Mouse (Mus musculus) forebrain, embryonic 10.5 days (tissue): ENCODE measurements around the gene Smg8. TPM values are rescaled to one million over a fixed set of nuclear protein-coding genes. Genes with fewer than 3 reads are reported as not detected.

Source experiments
- DNase-seq: peaks from one replicate; pipeline ENCODE4 v3.0.0-alpha.2; 2017; ENCODE audit warnings: low spot score; ENCODE audit errors: extremely low spot score
- H3K27ac ChIP-seq: fragments of 300-500 bp; sonication (generic); 2 replicates; pipeline ENCODE4 v1.5.1; 2016; ENCODE audit warnings: mild to moderate bottlenecking
- H3K27me3 ChIP-seq: fragments of 300-500 bp; sonication (generic); 2 replicates; pipeline ENCODE4 v1.6.1; 2016; ENCODE audit warnings: mild to moderate bottlenecking; ENCODE audit not compliant: poor library complexity, severe bottlenecking
- H3K36me3 ChIP-seq: fragments of 300-500 bp; sonication (generic); replicated peaks from 2 replicates; pipeline ENCODE4 v1.6.1; 2016; ENCODE audit warnings: mild to moderate bottlenecking, moderate library complexity
- H3K4me1 ChIP-seq: fragments of 300-500 bp; sonication (generic); 2 replicates; pipeline ENCODE4 v1.6.1; 2016
- H3K4me3 ChIP-seq: fragments of 300-500 bp; sonication (generic); 2 replicates; pipeline ENCODE4 v1.5.1; 2016; ENCODE audit warnings: mild to moderate bottlenecking, moderate library complexity
- H3K9me3 ChIP-seq: fragments of 300-500 bp; sonication (generic); 2 replicates; pipeline ENCODE4 v1.6.1; 2016; ENCODE audit warnings: mild to moderate bottlenecking, moderate library complexity
- WGBS: fragments of 180-500 bp; shearing (Covaris S2); methylation state at CpG from one replicate; pipeline ENCODE4 v1.1.7; 2016; 5-methylcytosine and 5-hydroxymethylcytosine counted together
- polyA plus RNA-seq: library from polyadenylated mRNA; unstranded; fragments of >200 nt; fragmentation: Nextera tagmentation; extraction: Ambion mirVana; gene quantifications from 2 replicates; pipeline ENCODE4 v1.2.1, GENCODE M21; 2016

Smg8 gene
- polyA plus RNA-seq: 24.6 and 27.5 TPM in 2 replicates

- peaks cover 63% of the 10 kb centered on the region for H3K36me3 ChIP-seq
- no peaks in the 10 kb centered on the region for H3K27me3 ChIP-seq
- H3K9me3 ChIP-seq: no peaks in the 10 kb centered on the region
- DNase-seq: peak; percentile 76
- H3K4me1 ChIP-seq: peaks cover 29% of the 10 kb centered on the region
- H3K4me3 ChIP-seq: peak within 1 kb of the TSS; percentile 96
- H3K27ac ChIP-seq: peak within 1 kb of the TSS; percentile 91
- 2% methylated on average over 43 of the region's 43 CpGs for WGBS
These were observed at the start of gene Smg8 for GRCm38 (mm10) chr11:87086290-87086984. TSS of gene Smg8 (minus strand) at chr11:87086774.

GRCm38 (mm10) chr11:87136233-87136632 lies 49.7 kb upstream of the Smg8 start:
- H3K27ac ChIP-seq: no peak overlapping the region
- H3K27me3 ChIP-seq: no peaks in the 10 kb centered on the region
- no peak overlapping the region for H3K4me3 ChIP-seq
- no peak for DNase-seq
- H3K36me3 ChIP-seq: peaks cover 92% of the 10 kb centered on the region
- H3K4me1 ChIP-seq: no peaks in the 10 kb centered on the region
- WGBS: 90% methylated on average over 4 of the region's 4 CpGs
- H3K9me3 ChIP-seq: no peaks in the 10 kb centered on the region

GRCm38 (mm10) chr11:87126824-87127816 lies 40.5 kb upstream of the Smg8 start, which contains the start of gene Trim37:
TSS of gene Trim37 (plus strand) at chr11:87127077.
- Histone ChIP-seq H3K27me3 (no peaks in the 10 kb centered on the region), H3K27ac (peak within 1 kb of the TSS; percentile 96), H3K9me3 (no peaks in the 10 kb centered on the region), H3K36me3 (peaks cover 59% of the 10 kb centered on the region), H3K4me1 (peaks cover 31% of the 10 kb centered on the region), H3K4me3 (peak within 1 kb of the TSS; percentile 94)
- WGBS: under 1% methylated on average over 102 of the region's 105 CpGs
- peak; percentile 92 for DNase-seq

GRCm38 (mm10) chr11:87126281-87126823 lies 39.8 kb upstream of the Smg8 start:
- H3K9me3 ChIP-seq: no peaks in the 10 kb centered on the region
- peak overlapping the region; percentile 96 for H3K27ac ChIP-seq
- H3K4me3 ChIP-seq: peak overlapping the region; percentile 94
- no peak for DNase-seq
- peaks cover 59% of the 10 kb centered on the region for H3K36me3 ChIP-seq
- H3K4me1 ChIP-seq: peaks cover 31% of the 10 kb centered on the region
- H3K27me3 ChIP-seq: no peaks in the 10 kb centered on the region
- 1% methylated on average over 12 of the region's 12 CpGs for WGBS

- peak overlapping the region; percentile 96 for H3K27ac ChIP-seq
- 66% methylated on average over 4 of the region's 4 CpGs for WGBS
- H3K36me3 ChIP-seq: peaks cover 59% of the 10 kb centered on the region
- H3K4me1 ChIP-seq: peaks cover 31% of the 10 kb centered on the region
- DNase-seq: no peak
- no peaks in the 10 kb centered on the region for H3K9me3 ChIP-seq
- H3K4me3 ChIP-seq: peak overlapping the region; percentile 94; the same call in 1 of the 2 replicates
- no peaks in the 10 kb centered on the region for H3K27me3 ChIP-seq
These were observed 39.0 kb upstream of the Smg8 start for GRCm38 (mm10) chr11:87125562-87125961.

GRCm38 (mm10) chr11:87121864-87122263 lies 35.3 kb upstream of the Smg8 start:
- Histone ChIP-seq H3K36me3 (peaks cover 79% of the 10 kb centered on the region), H3K27me3 (no peaks in the 10 kb centered on the region)

GRCm38 (mm10) chr11:87110172-87110909 lies 23.8 kb upstream of the Smg8 start:
- peaks cover 35% of the 10 kb centered on the region for H3K4me1 ChIP-seq
- peak overlapping the region; percentile 100 for H3K27ac ChIP-seq
- no peaks in the 10 kb centered on the region for H3K9me3 ChIP-seq
- H3K4me3 ChIP-seq: peak overlapping the region; percentile 75
- 11% methylated on average over 9 of the region's 9 CpGs for WGBS
- peak; percentile 6 for DNase-seq
- H3K36me3 ChIP-seq: peaks cover 54% of the 10 kb centered on the region
- no peaks in the 10 kb centered on the region for H3K27me3 ChIP-seq

More at GRCm38 (mm10) chr11:87121864-87122263, 35.3 kb upstream of the Smg8 start:
- no peak overlapping the region for H3K27ac ChIP-seq
- H3K4me3 ChIP-seq: no peak overlapping the region
- DNase-seq: no peak
- no peaks in the 10 kb centered on the region for H3K9me3 ChIP-seq
- 91% methylated on average over 8 of the region's 8 CpGs for WGBS
- H3K4me1 ChIP-seq: peaks cover 14% of the 10 kb centered on the region

GRCm38 (mm10) chr11:87109519-87110171 lies 23.1 kb upstream of the Smg8 start:
- no peak for DNase-seq
- Histone ChIP-seq H3K27ac (peak overlapping the region; percentile 100), H3K4me3 (peak overlapping the region; percentile 75), H3K9me3 (no peaks in the 10 kb centered on the region), H3K4me1 (peaks cover 35% of the 10 kb centered on the region), H3K27me3 (no peaks in the 10 kb centered on the region), H3K36me3 (peaks cover 54% of the 10 kb centered on the region)
- under 1% methylated on average over 42 of the region's 42 CpGs for WGBS

- Histone ChIP-seq H3K36me3 (peaks cover 54% of the 10 kb centered on the region), H3K27ac (peak within 1 kb of the TSS; percentile 100), H3K27me3 (no peaks in the 10 kb centered on the region), H3K4me3 (peak within 1 kb of the TSS; percentile 75), H3K4me1 (peaks cover 35% of the 10 kb centered on the region), H3K9me3 (no peaks in the 10 kb centered on the region)
- WGBS: under 1% methylated on average over 40 of the region's 40 CpGs
- peak; percentile 99 for DNase-seq
These were observed 22.4 kb upstream of the Smg8 start, which contains the start of gene Ska2 for GRCm38 (mm10) chr11:87108755-87109518. TSS of gene Ska2 (plus strand) at chr11:87109234.

GRCm38 (mm10) chr11:87108409-87108754 lies 21.8 kb upstream of the Smg8 start, which contains the start of gene Prr11:
TSS of gene Prr11 (minus strand) at chr11:87108708.
- WGBS: under 1% methylated on average over 14 of the region's 14 CpGs
- Histone ChIP-seq H3K9me3 (no peaks in the 10 kb centered on the region), H3K27ac (peak within 1 kb of the TSS; percentile 100), H3K27me3 (no peaks in the 10 kb centered on the region), H3K4me3 (peak within 1 kb of the TSS; percentile 75), H3K4me1 (peaks cover 32% of the 10 kb centered on the region), H3K36me3 (peaks cover 54% of the 10 kb centered on the region)
- no peak for DNase-seq

GRCm38 (mm10) chr11:87087142-87087541 lies 568 bp upstream of the Smg8 start:
- DNase-seq: no peak
- peaks cover 63% of the 10 kb centered on the region for H3K36me3 ChIP-seq
- WGBS: 55% methylated on average over 2 of the region's 2 CpGs
- H3K9me3 ChIP-seq: no peaks in the 10 kb centered on the region
- H3K4me3 ChIP-seq: peak overlapping the region; percentile 96
- H3K4me1 ChIP-seq: peaks cover 29% of the 10 kb centered on the region
- peak overlapping the region; percentile 91 for H3K27ac ChIP-seq
- H3K27me3 ChIP-seq: no peaks in the 10 kb centered on the region
